Mouse (Mus musculus): Measurements from ENCODE around the gene Ocln. TPM values are rescaled to one million over a fixed set of nuclear protein-coding genes. Genes with fewer than 3 reads are reported as not detected.

The Ocln gene
- polyA plus RNA-seq, 2 experiments: 3.1 to 8.8 TPM

- Histone ChIP-seq H3K4me3 (replicated peaks; ENCODE audit: low read length) (no peak overlapping the region), H3K9ac (ENCODE audit: low read depth, low read length, severe bottlenecking) (no peak overlapping the region), H3K9me3 (ENCODE audit: control insufficient read depth, low read length) (no peaks in the 10 kb centered on the region), H3K4me2 (replicated peaks; ENCODE audit: low read depth, low read length, severe bottlenecking) (no peak overlapping the region), H3K36me3 (ENCODE audit: control insufficient read depth, insufficient read depth, low read length) (no peaks in the 10 kb centered on the region), H3K27me3 (ENCODE audit: control insufficient read depth, insufficient read depth, low read length) (no peaks in the 10 kb centered on the region), H3K27ac (replicated peaks; ENCODE audit: low read depth, low read length) (no peak overlapping the region), H3K4me1 (ENCODE audit: control insufficient read depth, insufficient read depth, low read length) (no peaks in the 10 kb centered on the region)
- no peak for ATAC-seq (ENCODE audit: low FRiP score, low read depth)
- DNase-seq (ENCODE audit: low spot score): no peak
- TF ChIP-seq POLR2A (IDR thresholded peaks at IDR 0.05; ENCODE audit: borderline replicate concordance, extremely low read depth, insufficient read depth, insufficient read length): no peak
- 61% methylated on average over 6 of the region's 6 CpGs for WGBS
These were observed 25.9 kb downstream of the Ocln start for GRCm38 (mm10) chr13:100526649-100527038.

- H3K4me1 ChIP-seq (ENCODE audit: control insufficient read depth, insufficient read depth, low read length): no peaks in the 10 kb centered on the region
- 56% methylated on average over 6 of the region's 6 CpGs for WGBS
- H3K9ac ChIP-seq (ENCODE audit: low read depth, low read length, severe bottlenecking): no peak overlapping the region
- DNase-seq (ENCODE audit: low spot score): no peak
- H3K36me3 ChIP-seq (ENCODE audit: control insufficient read depth, insufficient read depth, low read length): no peaks in the 10 kb centered on the region
- H3K4me2 ChIP-seq (replicated peaks; ENCODE audit: low read depth, low read length, severe bottlenecking): no peak overlapping the region
- no peaks in the 10 kb centered on the region for H3K27me3 ChIP-seq (ENCODE audit: control insufficient read depth, insufficient read depth, low read length)
- no peak for TF ChIP-seq POLR2A (IDR thresholded peaks at IDR 0.05; ENCODE audit: borderline replicate concordance, extremely low read depth, insufficient read depth, insufficient read length)
- H3K4me3 ChIP-seq (replicated peaks; ENCODE audit: low read length): no peak overlapping the region
- H3K9me3 ChIP-seq (ENCODE audit: control insufficient read depth, low read length): no peaks in the 10 kb centered on the region
- no peak for ATAC-seq (ENCODE audit: low FRiP score, low read depth)
- no peak overlapping the region for H3K27ac ChIP-seq (replicated peaks; ENCODE audit: low read depth, low read length)
These were observed 26.4 kb downstream of the Ocln start for GRCm38 (mm10) chr13:100525935-100526648.

GRCm38 (mm10) chr13:100524896-100525295 lies 27.6 kb downstream of the Ocln start:
- Histone ChIP-seq H3K9ac (ENCODE audit: low read depth, low read length, severe bottlenecking) (no peak overlapping the region), H3K9me3 (ENCODE audit: control insufficient read depth, low read length) (no peaks in the 10 kb centered on the region), H3K4me3 (replicated peaks; ENCODE audit: low read length) (no peak overlapping the region), H3K4me2 (replicated peaks; ENCODE audit: low read depth, low read length, severe bottlenecking) (no peak overlapping the region), H3K4me1 (ENCODE audit: control insufficient read depth, insufficient read depth, low read length) (no peaks in the 10 kb centered on the region), H3K36me3 (ENCODE audit: control insufficient read depth, insufficient read depth, low read length) (no peaks in the 10 kb centered on the region), H3K27ac (replicated peaks; ENCODE audit: low read depth, low read length) (no peak overlapping the region), H3K27me3 (ENCODE audit: control insufficient read depth, insufficient read depth, low read length) (no peaks in the 10 kb centered on the region)
- ATAC-seq (ENCODE audit: low FRiP score, low read depth): no peak
- TF ChIP-seq POLR2A (IDR thresholded peaks at IDR 0.05; ENCODE audit: borderline replicate concordance, extremely low read depth, insufficient read depth, insufficient read length): no peak
- 86% methylated on average over 6 of the region's 6 CpGs for WGBS
- DNase-seq (ENCODE audit: low spot score): no peak

- Histone ChIP-seq H3K4me2 (replicated peaks; ENCODE audit: low read depth, low read length, severe bottlenecking) (no peak overlapping the region), H3K9me3 (ENCODE audit: control insufficient read depth, low read length) (no peaks in the 10 kb centered on the region), H3K27ac (replicated peaks; ENCODE audit: low read depth, low read length) (no peak overlapping the region), H3K27me3 (ENCODE audit: control insufficient read depth, insufficient read depth, low read length) (no peaks in the 10 kb centered on the region), H3K4me1 (ENCODE audit: control insufficient read depth, insufficient read depth, low read length) (no peaks in the 10 kb centered on the region), H3K9ac (ENCODE audit: low read depth, low read length, severe bottlenecking) (no peak overlapping the region), H3K4me3 (replicated peaks; ENCODE audit: low read length) (no peak overlapping the region), H3K36me3 (ENCODE audit: control insufficient read depth, insufficient read depth, low read length) (no peaks in the 10 kb centered on the region)
- WGBS: 90% methylated on average over 2 of the region's 2 CpGs
- no peak for TF ChIP-seq POLR2A (IDR thresholded peaks at IDR 0.05; ENCODE audit: borderline replicate concordance, extremely low read depth, insufficient read depth, insufficient read length)
- no peak for ATAC-seq (ENCODE audit: low FRiP score, low read depth)
- no peak for DNase-seq (ENCODE audit: low spot score)
These were observed 28.8 kb downstream of the Ocln start for GRCm38 (mm10) chr13:100523698-100524097.

- Histone ChIP-seq H3K27me3 (ENCODE audit: control insufficient read depth, insufficient read depth, low read length) (no peaks in the 10 kb centered on the region), H3K4me2 (replicated peaks; ENCODE audit: low read depth, low read length, severe bottlenecking) (no peak overlapping the region), H3K4me1 (ENCODE audit: control insufficient read depth, insufficient read depth, low read length) (peaks cover under 1% of the 10 kb centered on the region; the same call in 1 of the 2 replicates), H3K9me3 (ENCODE audit: control insufficient read depth, low read length) (no peaks in the 10 kb centered on the region), H3K27ac (replicated peaks; ENCODE audit: low read depth, low read length) (no peak overlapping the region), H3K9ac (ENCODE audit: low read depth, low read length, severe bottlenecking) (no peak overlapping the region), H3K36me3 (ENCODE audit: control insufficient read depth, insufficient read depth, low read length) (no peaks in the 10 kb centered on the region), H3K4me3 (replicated peaks; ENCODE audit: low read length) (no peak overlapping the region)
- ATAC-seq (ENCODE audit: low FRiP score, low read depth) (no peak), DNase-seq (ENCODE audit: low spot score) (no peak)
- no peak for TF ChIP-seq POLR2A (IDR thresholded peaks at IDR 0.05; ENCODE audit: borderline replicate concordance, extremely low read depth, insufficient read depth, insufficient read length)
- WGBS: 86% methylated on average over 9 of the region's 9 CpGs
These were observed 30.6 kb downstream of the Ocln start for GRCm38 (mm10) chr13:100521724-100522591.

All from limb, embryonic 14.5 days (tissue).